Mouse (Mus musculus): ENCODE measurements around the gene Npb. TPM values are rescaled to one million over a fixed set of nuclear protein-coding genes. Genes with fewer than 3 reads are reported as not detected.
A peak's percentile ranks its signal among the peaks of the same experiment; 100 is the strongest.

Gene Npb
- polyA plus RNA-seq, 1 experiment from 2014 or later, result 0.79 TPM

GRCm38 (mm10) chr11:120606764-120607163 lies 1.5 kb upstream of the Npb start:
- Histone ChIP-seq H3K4me1 (replicated peaks) (peaks cover 18% of the 10 kb centered on the region), H3K9me3 (no peaks in the 10 kb centered on the region), H3K27ac (no peak overlapping the region), H3K36me3 (peaks cover 78% of the 10 kb centered on the region), H3K27me3 (peaks cover 32% of the 10 kb centered on the region), H3K4me2 (no peak overlapping the region), H3K9ac (no peak overlapping the region), H3K4me3 (no peak overlapping the region)
- WGBS, result 79% methylated on average over 4 of the region's 4 CpGs
- no peak for ATAC-seq (ENCODE audit: low FRiP score)

- Histone ChIP-seq H3K4me3 (no peak overlapping the region), H3K27ac (no peak overlapping the region), H3K9ac (0 out of 2 replicates have a peak overlapping the region, but pooled peaks have one; percentile 61), H3K4me1 (replicated peaks) (peaks cover 21% of the 10 kb centered on the region), H3K36me3 (peaks cover 78% of the 10 kb centered on the region), H3K4me2 (no peak overlapping the region), H3K27me3 (peaks cover 32% of the 10 kb centered on the region), H3K9me3 (no peaks in the 10 kb centered on the region)
- no peak; the same call in 1 of the 2 replicates for ATAC-seq (ENCODE audit: low FRiP score)
- 43% methylated on average over 7 of the region's 8 CpGs for WGBS
Observed at GRCm38 (mm10) chr11:120609250-120609649, 973 bp downstream of the Npb start.

- peaks cover 27% of the 10 kb centered on the region for H3K4me1 ChIP-seq (replicated peaks)
- no peak overlapping the region for H3K27ac ChIP-seq
- no peak for ATAC-seq (ENCODE audit: low FRiP score)
- H3K9ac ChIP-seq, result 0 out of 2 replicates have a peak overlapping the region, but pooled peaks have one; percentile 2
- H3K4me2 ChIP-seq, result no peak overlapping the region
- peaks cover 32% of the 10 kb centered on the region for H3K27me3 ChIP-seq
- WGBS, result 81% methylated on average over 9 of the region's 9 CpGs
- no peaks in the 10 kb centered on the region for H3K9me3 ChIP-seq
- peaks cover 74% of the 10 kb centered on the region for H3K36me3 ChIP-seq
- H3K4me3 ChIP-seq, result no peak overlapping the region
Observed at GRCm38 (mm10) chr11:120610477-120611046, 2.3 kb downstream of the Npb start.

- Histone ChIP-seq H3K9ac (no peak overlapping the region), H3K4me3 (no peak overlapping the region), H3K36me3 (peaks cover 58% of the 10 kb centered on the region), H3K27ac (no peak overlapping the region), H3K4me2 (no peak overlapping the region), H3K27me3 (peaks cover 22% of the 10 kb centered on the region), H3K9me3 (no peaks in the 10 kb centered on the region), H3K4me1 (replicated peaks) (peaks cover 43% of the 10 kb centered on the region)
- ATAC-seq (ENCODE audit: low FRiP score), result no peak
- 33% methylated on average over 6 of the region's 6 CpGs for WGBS
Observed at GRCm38 (mm10) chr11:120612763-120613162, 4.5 kb downstream of the Npb start.

- no peak overlapping the region for H3K4me3 ChIP-seq
- no peak overlapping the region for H3K27ac ChIP-seq
- H3K27me3 ChIP-seq, result peaks cover 14% of the 10 kb centered on the region
- H3K4me1 ChIP-seq (replicated peaks), result peaks cover 39% of the 10 kb centered on the region
- H3K4me2 ChIP-seq, result no peak overlapping the region
- 85% methylated on average over 10 of the region's 10 CpGs for WGBS
- no peaks in the 10 kb centered on the region for H3K9me3 ChIP-seq
- peaks cover 64% of the 10 kb centered on the region for H3K36me3 ChIP-seq
- no peak for ATAC-seq (ENCODE audit: low FRiP score)
- H3K9ac ChIP-seq, result peak overlapping the region; percentile 10; the same call in 1 of the 2 replicates
Observed at GRCm38 (mm10) chr11:120613481-120613972, 5.2 kb downstream of the Npb start.

- Histone ChIP-seq H3K4me3 (no peak overlapping the region), H3K4me2 (no peak overlapping the region), H3K27me3 (peaks cover 10% of the 10 kb centered on the region), H3K27ac (no peak overlapping the region), H3K36me3 (peaks cover 69% of the 10 kb centered on the region), H3K9ac (peak overlapping the region; percentile 10; the same call in 1 of the 2 replicates), H3K4me1 (replicated peaks) (peaks cover 35% of the 10 kb centered on the region), H3K9me3 (no peaks in the 10 kb centered on the region)
- no peak for ATAC-seq (ENCODE audit: low FRiP score)
- WGBS, result 72% methylated on average over 8 of the region's 8 CpGs
Observed at GRCm38 (mm10) chr11:120613976-120614375, 5.7 kb downstream of the Npb start.

GRCm38 (mm10) chr11:120615167-120615566 lies 6.9 kb downstream of the Npb start:
- peak overlapping the region; percentile 24; the same call in 1 of the 2 replicates for H3K9ac ChIP-seq

GRCm38 (mm10) chr11:120615606-120616203 lies 7.4 kb downstream of the Npb start:
- no peaks in the 10 kb centered on the region for H3K27me3 ChIP-seq
- no peak overlapping the region; the same call in 1 of the 2 replicates for H3K4me3 ChIP-seq
- H3K36me3 ChIP-seq, result peaks cover 70% of the 10 kb centered on the region
- peak overlapping the region; percentile 17; the same call in 1 of the 2 replicates for H3K4me2 ChIP-seq
- H3K9ac ChIP-seq, result peak overlapping the region; percentile 51; the same call in 1 of the 2 replicates
- no peaks in the 10 kb centered on the region for H3K9me3 ChIP-seq
- no peak for ATAC-seq (ENCODE audit: low FRiP score)
- no peak overlapping the region for H3K27ac ChIP-seq
- WGBS, result 93% methylated on average over 11 of the region's 11 CpGs
- H3K4me1 ChIP-seq (replicated peaks), result peaks cover 30% of the 10 kb centered on the region

More at GRCm38 (mm10) chr11:120615167-120615566, 6.9 kb downstream of the Npb start:
- H3K4me2 ChIP-seq, result no peak overlapping the region
- H3K4me3 ChIP-seq, result no peak overlapping the region; the same call in 1 of the 2 replicates
- H3K27me3 ChIP-seq, result no peaks in the 10 kb centered on the region
- ATAC-seq (ENCODE audit: low FRiP score), result no peak
- H3K9me3 ChIP-seq, result no peaks in the 10 kb centered on the region
- H3K36me3 ChIP-seq, result peaks cover 70% of the 10 kb centered on the region
- WGBS, result 94% methylated on average over 6 of the region's 6 CpGs
- no peak overlapping the region for H3K27ac ChIP-seq
- H3K4me1 ChIP-seq (replicated peaks), result peaks cover 30% of the 10 kb centered on the region

- H3K9ac ChIP-seq, result peak overlapping the region; percentile 91
- no peaks in the 10 kb centered on the region for H3K9me3 ChIP-seq
- peak overlapping the region; percentile 91 for H3K27ac ChIP-seq
- peaks cover 30% of the 10 kb centered on the region for H3K4me1 ChIP-seq (replicated peaks)
- peaks cover 70% of the 10 kb centered on the region for H3K36me3 ChIP-seq
- no peak for ATAC-seq (ENCODE audit: low FRiP score)
- peak overlapping the region; percentile 84 for H3K4me3 ChIP-seq
- 45% methylated on average over 4 of the region's 4 CpGs for WGBS
- peak overlapping the region; percentile 88 for H3K4me2 ChIP-seq
- no peaks in the 10 kb centered on the region for H3K27me3 ChIP-seq
Observed at GRCm38 (mm10) chr11:120616617-120617294, 8.5 kb downstream of the Npb start.

- under 1% methylated on average over 56 of the region's 56 CpGs for WGBS
- Histone ChIP-seq H3K27ac (peak within 1 kb of the TSS; percentile 91), H3K27me3 (no peaks in the 10 kb centered on the region), H3K4me3 (peak within 1 kb of the TSS; percentile 84), H3K9me3 (no peaks in the 10 kb centered on the region), H3K9ac (peak within 1 kb of the TSS; percentile 91), H3K4me2 (peak within 1 kb of the TSS; percentile 88), H3K4me1 (replicated peaks) (peaks cover 30% of the 10 kb centered on the region), H3K36me3 (peaks cover 68% of the 10 kb centered on the region)
- ATAC-seq (ENCODE audit: low FRiP score), result peak; percentile 95
Observed at GRCm38 (mm10) chr11:120617519-120618112, 9.3 kb downstream of the Npb start, which contains the start of gene Pcyt2. TSS of gene Pcyt2 (minus strand) at chr11:120617936.

GRCm38 (mm10) chr11:120618619-120619535 lies 10.6 kb downstream of the Npb start:
- 93% methylated on average over 25 of the region's 25 CpGs for WGBS
- no peak overlapping the region for H3K4me2 ChIP-seq
- H3K36me3 ChIP-seq, result peaks cover 64% of the 10 kb centered on the region
- ATAC-seq (ENCODE audit: low FRiP score), result no peak
- no peaks in the 10 kb centered on the region for H3K27me3 ChIP-seq
- peaks cover 34% of the 10 kb centered on the region for H3K4me1 ChIP-seq (replicated peaks)
- H3K4me3 ChIP-seq, result no peak overlapping the region
- peak overlapping the region; percentile 52 for H3K27ac ChIP-seq
- no peak overlapping the region for H3K9ac ChIP-seq
- no peaks in the 10 kb centered on the region for H3K9me3 ChIP-seq

Data from hindbrain, embryonic 13.5 days (tissue).